Mouse (Mus musculus): ENCODE results near the gene Ctcfl. TPM values are rescaled to one million over a fixed set of nuclear protein-coding genes. Genes with fewer than 3 reads are reported as not detected.
"Not testable (repeated sequence)": the region's sequence is repeated elsewhere in the genome, so short reads cannot be mapped to it uniquely, and the experiment has no call there.

Ctcfl gene
- polyA plus RNA-seq, 1 experiment from 2014 or later, result 0.15 TPM

- Histone ChIP-seq H3K4me2 (replicated peaks) (no peak overlapping the region), H3K9me3 (no peaks in the 10 kb centered on the region), H3K36me3 (no peaks in the 10 kb centered on the region), H3K4me3 (no peak overlapping the region), H3K9ac (no peak overlapping the region), H3K27ac (no peak overlapping the region), H3K27me3 (no peaks in the 10 kb centered on the region), H3K4me1 (no peaks in the 10 kb centered on the region)
- no peak for ATAC-seq (ENCODE audit: low FRiP score, low read depth)
- WGBS, result 66% methylated on average over 9 of the region's 9 CpGs
Observed at GRCm38 (mm10) chr2:173134695-173135094, 15.4 kb upstream of the Ctcfl start.

GRCm38 (mm10) chr2:173132794-173133300 is 13.5 kb upstream of the Ctcfl start:
- Histone ChIP-seq H3K27me3 (no peaks in the 10 kb centered on the region), H3K9ac (no peak overlapping the region), H3K36me3 (no peaks in the 10 kb centered on the region), H3K4me3 (no peak overlapping the region), H3K4me2 (replicated peaks) (no peak overlapping the region), H3K27ac (no peak overlapping the region), H3K4me1 (no peaks in the 10 kb centered on the region), H3K9me3 (no peaks in the 10 kb centered on the region)
- 80% methylated on average over 8 of the region's 8 CpGs for WGBS
- no peak for ATAC-seq (ENCODE audit: low FRiP score, low read depth)

- Histone ChIP-seq H3K4me1 (no peaks in the 10 kb centered on the region), H3K4me2 (replicated peaks) (no peak overlapping the region), H3K36me3 (no peaks in the 10 kb centered on the region), H3K27ac (no peak overlapping the region), H3K27me3 (no peaks in the 10 kb centered on the region), H3K9me3 (no peaks in the 10 kb centered on the region), H3K9ac (no peak overlapping the region), H3K4me3 (no peak overlapping the region)
- 84% methylated on average over 13 of the region's 13 CpGs for WGBS
- ATAC-seq (ENCODE audit: low FRiP score, low read depth), result no peak
Observed at GRCm38 (mm10) chr2:173132262-173132661, 12.9 kb upstream of the Ctcfl start.

GRCm38 (mm10) chr2:173129111-173129510 is 9.8 kb upstream of the Ctcfl start:
- no peaks in the 10 kb centered on the region for H3K27me3 ChIP-seq
- H3K4me2 ChIP-seq (replicated peaks), result no peak overlapping the region
- H3K27ac ChIP-seq, result no peak overlapping the region
- H3K9ac ChIP-seq, result no peak overlapping the region
- H3K4me1 ChIP-seq, result no peaks in the 10 kb centered on the region
- ATAC-seq (ENCODE audit: low FRiP score, low read depth), result no peak
- no peaks in the 10 kb centered on the region for H3K36me3 ChIP-seq
- WGBS, result 73% methylated on average over 2 of the region's 2 CpGs
- 0 out of 2 replicates have a peak, but pooled peaks cover 6% of the 10 kb centered on the region for H3K9me3 ChIP-seq
- no peak overlapping the region for H3K4me3 ChIP-seq

- no peaks in the 10 kb centered on the region; the same call in 1 of the 2 replicates for H3K27me3 ChIP-seq
- H3K4me2 ChIP-seq (replicated peaks), result no peak overlapping the region
- peak; percentile 71; the same call in 1 of the 2 replicates for ATAC-seq (ENCODE audit: low FRiP score, low read depth)
- H3K9me3 ChIP-seq, result 0 out of 2 replicates have a peak, but pooled peaks cover 6% of the 10 kb centered on the region
- no peaks in the 10 kb centered on the region for H3K36me3 ChIP-seq
- no peak overlapping the region for H3K9ac ChIP-seq
- no peak overlapping the region for H3K4me3 ChIP-seq
- no peaks in the 10 kb centered on the region for H3K4me1 ChIP-seq
- WGBS, result 76% methylated on average over 4 of the region's 4 CpGs
- no peak overlapping the region for H3K27ac ChIP-seq
Observed at GRCm38 (mm10) chr2:173126386-173126785, 7.1 kb upstream of the Ctcfl start.

GRCm38 (mm10) chr2:173124022-173124735 is 4.9 kb upstream of the Ctcfl start:
- no peaks in the 10 kb centered on the region for H3K4me1 ChIP-seq
- no peaks in the 10 kb centered on the region; the same call in 1 of the 2 replicates for H3K27me3 ChIP-seq
- H3K4me2 ChIP-seq (replicated peaks), result no peak overlapping the region
- no peak overlapping the region for H3K27ac ChIP-seq
- ATAC-seq (ENCODE audit: low FRiP score, low read depth), result no peak
- H3K9me3 ChIP-seq, result 0 out of 2 replicates have a peak, but pooled peaks cover 6% of the 10 kb centered on the region
- no peaks in the 10 kb centered on the region for H3K36me3 ChIP-seq
- H3K4me3 ChIP-seq, result no peak overlapping the region
- no peak overlapping the region for H3K9ac ChIP-seq
- 89% methylated on average over 7 of the region's 7 CpGs for WGBS

GRCm38 (mm10) chr2:173120117-173120516 is 792 bp upstream of the Ctcfl start:
- not testable (repeated sequence) for H3K27me3 ChIP-seq; H3K9me3 ChIP-seq; H3K36me3 ChIP-seq; ATAC-seq (ENCODE audit: low FRiP score, low read depth); H3K27ac ChIP-seq; H3K4me2 ChIP-seq (replicated peaks); H3K4me3 ChIP-seq; H3K9ac ChIP-seq
- WGBS, result 68% methylated on average over 4 of the region's 4 CpGs
- peaks cover 10% of the 10 kb centered on the region for H3K4me1 ChIP-seq

- H3K36me3 ChIP-seq; H3K4me3 ChIP-seq; H3K27ac ChIP-seq; H3K4me2 ChIP-seq (replicated peaks); ATAC-seq (ENCODE audit: low FRiP score, low read depth); H3K27me3 ChIP-seq; H3K9me3 ChIP-seq; H3K9ac ChIP-seq: not testable (repeated sequence)
- peaks cover 15% of the 10 kb centered on the region for H3K4me1 ChIP-seq
- WGBS, result 68% methylated on average over 3 of the region's 3 CpGs
Observed at GRCm38 (mm10) chr2:173113796-173114195, 5.5 kb downstream of the Ctcfl start.

- no peak for ATAC-seq (ENCODE audit: low FRiP score, low read depth)
- WGBS, result 88% methylated on average over 9 of the region's 9 CpGs
- H3K9me3 ChIP-seq, result no peaks in the 10 kb centered on the region
- no peak overlapping the region for H3K27ac ChIP-seq
- no peaks in the 10 kb centered on the region for H3K36me3 ChIP-seq
- H3K4me3 ChIP-seq, result no peak overlapping the region
- 0 out of 2 replicates have a peak, but pooled peaks cover 7% of the 10 kb centered on the region for H3K4me1 ChIP-seq
- no peak overlapping the region for H3K4me2 ChIP-seq (replicated peaks)
- peaks cover 16% of the 10 kb centered on the region for H3K27me3 ChIP-seq
- no peak overlapping the region for H3K9ac ChIP-seq
Observed at GRCm38 (mm10) chr2:173110571-173110970, 8.8 kb downstream of the Ctcfl start.

GRCm38 (mm10) chr2:173109510-173109909 is 9.8 kb downstream of the Ctcfl start:
- Histone ChIP-seq H3K9ac (no peak overlapping the region), H3K4me2 (replicated peaks) (no peak overlapping the region)
- WGBS, result 91% methylated on average over 7 of the region's 7 CpGs

GRCm38 (mm10) chr2:173108509-173109190 is 10.7 kb downstream of the Ctcfl start:
- peaks cover 21% of the 10 kb centered on the region for H3K27me3 ChIP-seq
- 40% methylated on average over 6 of the region's 6 CpGs for WGBS
- no peak for ATAC-seq (ENCODE audit: low FRiP score, low read depth)

More at GRCm38 (mm10) chr2:173109510-173109909, 9.8 kb downstream of the Ctcfl start:
- no peak for ATAC-seq (ENCODE audit: low FRiP score, low read depth)
- peaks cover 21% of the 10 kb centered on the region for H3K27me3 ChIP-seq
- H3K4me3 ChIP-seq, result no peak overlapping the region
- no peaks in the 10 kb centered on the region for H3K9me3 ChIP-seq
- 0 out of 2 replicates have a peak, but pooled peaks cover 7% of the 10 kb centered on the region for H3K4me1 ChIP-seq
- H3K27ac ChIP-seq, result no peak overlapping the region
- H3K36me3 ChIP-seq, result no peaks in the 10 kb centered on the region

More at GRCm38 (mm10) chr2:173108509-173109190, 10.7 kb downstream of the Ctcfl start:
- H3K36me3 ChIP-seq, result no peaks in the 10 kb centered on the region
- no peak overlapping the region for H3K9ac ChIP-seq
- H3K4me1 ChIP-seq, result 0 out of 2 replicates have a peak, but pooled peaks cover 7% of the 10 kb centered on the region
- no peak overlapping the region for H3K4me2 ChIP-seq (replicated peaks)
- no peak overlapping the region for H3K4me3 ChIP-seq
- H3K27ac ChIP-seq, result no peak overlapping the region
- no peaks in the 10 kb centered on the region for H3K9me3 ChIP-seq

Data from limb, embryonic 13.5 days (tissue).